Mouse (Mus musculus) MEL-GATA-1-ER (cell line): ENCODE data around the gene C2cd2.
"Not testable (repeated sequence)": the region's sequence is repeated elsewhere in the genome, so short reads cannot be mapped to it uniquely, and the experiment has no call there.

Experiments
- DNase-seq: peaks from one replicate; pipeline ENCODE4 v3.0.0-alpha.2; 2012; ENCODE audit warnings: low read depth; ENCODE audit errors: extremely low read depth

C2cd2 gene

GRCm38 (mm10) chr16:97948836-97949235, 13.6 kb downstream of the C2cd2 start:
- no peak for DNase-seq

- DNase-seq, result not testable (repeated sequence)
Observed at GRCm38 (mm10) chr16:97946993-97947392, 15.4 kb downstream of the C2cd2 start.

GRCm38 (mm10) chr16:97941844-97942243, 20.6 kb downstream of the C2cd2 start:
- DNase-seq, result no peak

- no peak for DNase-seq
Observed at GRCm38 (mm10) chr16:97940471-97940973, 21.9 kb downstream of the C2cd2 start.

- no peak for DNase-seq
Observed at GRCm38 (mm10) chr16:97935815-97936214, 26.6 kb downstream of the C2cd2 start.

GRCm38 (mm10) chr16:97930231-97930630, 32.2 kb downstream of the C2cd2 start:
- no peak for DNase-seq

- no peak for DNase-seq
Observed at GRCm38 (mm10) chr16:97929520-97929919, 32.9 kb downstream of the C2cd2 start.

GRCm38 (mm10) chr16:97927331-97927938, 35.0 kb downstream of the C2cd2 start:
- no peak for DNase-seq

GRCm38 (mm10) chr16:97926381-97926780, 36.0 kb downstream of the C2cd2 start:
- no peak for DNase-seq

GRCm38 (mm10) chr16:97925760-97926159, 36.6 kb downstream of the C2cd2 start:
- no peak for DNase-seq

GRCm38 (mm10) chr16:97923700-97924099, 38.7 kb downstream of the C2cd2 start:
- DNase-seq, result no peak

GRCm38 (mm10) chr16:97922779-97923126, 39.6 kb downstream of the C2cd2 start:
- DNase-seq, result no peak

GRCm38 (mm10) chr16:97921961-97922778, 40.2 kb downstream of the C2cd2 start:
- peak; percentile 65 for DNase-seq

- DNase-seq, result no peak
Observed at GRCm38 (mm10) chr16:97920621-97921020, 41.8 kb downstream of the C2cd2 start.

- DNase-seq, result no peak
Observed at GRCm38 (mm10) chr16:97919793-97920192, 42.6 kb downstream of the C2cd2 start.

GRCm38 (mm10) chr16:97912873-97913272, 49.5 kb downstream of the C2cd2 start:
- no peak for DNase-seq

- DNase-seq, result no peak
Observed at GRCm38 (mm10) chr16:97909356-97909755, 53.0 kb downstream of the C2cd2 start.

GRCm38 (mm10) chr16:97907496-97907895, 54.9 kb downstream of the C2cd2 start:
- DNase-seq, result peak; percentile 64

- DNase-seq, result no peak
Observed at GRCm38 (mm10) chr16:97906337-97906736, 56.1 kb downstream of the C2cd2 start.

GRCm38 (mm10) chr16:97905449-97905991, 56.9 kb downstream of the C2cd2 start:
- DNase-seq, result no peak

GRCm38 (mm10) chr16:97904035-97904434, 58.4 kb downstream of the C2cd2 start:
- no peak for DNase-seq

- no peak for DNase-seq
Observed at GRCm38 (mm10) chr16:97897346-97898024, 64.9 kb downstream of the C2cd2 start.
